Mouse (Mus musculus) T-cell, adult 2 months (primary cell): ENCODE data around the gene Olfr944.

Source experiments
- DNase-seq: peaks from one replicate; pipeline ENCODE4 v3.0.0; 2022; ENCODE audit warnings: low spot score

Gene Olfr944

DNA sequence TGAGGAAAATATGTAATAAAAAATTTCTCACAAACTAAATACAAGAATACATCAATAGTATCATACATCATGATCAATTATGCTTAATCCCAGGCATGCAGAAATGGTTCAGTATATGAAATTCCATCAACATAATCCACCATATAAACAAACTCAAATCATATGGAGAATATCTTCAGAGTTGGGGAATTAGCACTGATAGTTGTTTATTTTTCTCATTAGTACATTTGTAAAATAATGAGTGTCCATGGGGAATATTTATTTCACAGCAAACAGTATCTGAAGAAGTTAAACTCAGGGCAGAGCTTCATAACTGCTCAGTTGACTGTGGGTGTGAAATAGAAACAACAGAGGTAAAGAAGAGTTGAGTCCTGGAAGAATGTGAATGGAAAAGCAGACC lies at the start of gene Olfr944:
Gene Olfr944, plus strand, starts transcription at position 301 of the 400 bp plus-strand sequence.
- no peak for DNase-seq

DNA sequence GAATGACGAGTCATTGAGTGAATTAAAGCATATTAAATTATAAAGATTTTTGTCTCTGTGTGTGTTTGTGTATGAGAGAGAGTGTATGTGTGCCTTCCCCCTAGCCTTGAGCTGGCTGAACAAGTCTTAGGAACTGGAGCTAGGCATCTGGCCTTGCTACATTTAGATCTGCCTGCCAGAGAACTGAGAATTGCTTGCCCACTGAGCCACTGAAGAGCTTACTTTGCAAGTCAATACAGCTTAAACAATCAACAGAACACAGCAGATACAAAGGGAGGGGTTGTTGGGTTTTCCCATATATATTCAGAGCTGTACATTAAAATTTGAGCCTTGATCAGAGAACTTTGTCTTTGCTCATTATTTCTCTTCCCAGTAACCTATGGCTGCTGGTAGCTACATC lies 49.3 kb upstream of the Olfr944 start:
- no peak for DNase-seq

DNA sequence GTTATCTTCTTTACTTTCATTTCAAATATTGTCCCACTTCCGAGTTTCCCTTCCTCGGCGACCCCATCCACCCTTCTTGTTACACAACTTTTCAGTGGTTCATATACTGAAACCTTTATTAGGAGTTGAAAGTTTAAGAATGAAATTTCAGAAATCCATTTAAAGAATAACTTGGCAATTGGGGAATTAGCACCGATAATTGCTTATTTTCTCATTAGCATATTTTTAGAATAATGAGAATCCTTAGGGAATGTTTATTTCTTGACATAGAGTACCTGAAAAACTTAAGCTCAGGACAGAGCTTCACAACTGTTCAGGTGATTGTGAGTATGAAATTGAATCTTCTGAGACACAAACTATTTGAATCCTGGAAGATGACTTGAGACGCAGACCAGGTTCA lies 35.7 kb upstream of the Olfr944 start, which contains the start of gene Olfr943:
Gene Olfr943, plus strand, starts transcription at position 301 of the 400 bp plus-strand sequence.
- no peak for DNase-seq

DNA sequence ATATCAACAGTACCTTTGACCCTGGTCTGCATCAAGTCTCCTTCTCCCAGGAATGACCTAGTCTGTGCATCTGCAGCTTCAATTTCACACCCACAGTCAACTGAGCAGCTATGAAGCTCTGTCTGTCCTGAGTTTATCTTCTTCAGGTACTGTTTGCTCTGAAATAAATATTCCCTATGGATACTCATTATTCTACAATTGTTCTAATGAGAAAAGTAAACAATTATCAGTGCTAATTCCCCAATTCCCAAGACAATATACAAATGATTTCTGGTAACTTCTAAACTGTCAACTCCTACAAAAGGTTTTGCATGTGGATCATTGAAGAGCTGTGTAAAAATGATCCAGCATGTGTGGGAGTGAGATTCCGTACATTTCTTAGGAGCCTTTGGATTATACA lies 48.2 kb downstream of the Olfr944 start, which contains the start of gene Olfr1537:
Gene Olfr1537, minus strand, starts transcription at position 101 of the 400 bp plus-strand sequence.
- DNase-seq, result no peak
